Mouse (Mus musculus): ENCODE results near the gene Commd4. TPM values are rescaled to one million over a fixed set of nuclear protein-coding genes. Genes with fewer than 3 reads are reported as not detected.
A peak's percentile ranks its signal among the peaks of the same experiment; 100 is the strongest.

Gene Commd4
- polyA plus RNA-seq, 1 experiment from 2014 or later = 83.8 TPM

GRCm38 (mm10) chr9:57156383-57156782, 1.7 kb downstream of the Commd4 start:
- Histone ChIP-seq H3K27me3 (replicated peaks) (no peaks in the 10 kb centered on the region), H3K4me2 (replicated peaks) (no peak overlapping the region), H3K27ac (no peak overlapping the region), H3K36me3 (no peaks in the 10 kb centered on the region), H3K9me3 (no peaks in the 10 kb centered on the region), H3K9ac (no peak overlapping the region), H3K4me3 (replicated peaks) (no peak overlapping the region), H3K4me1 (replicated peaks) (peaks cover 10% of the 10 kb centered on the region)
- no peak for ATAC-seq
- WGBS = 92% methylated on average over 7 of the region's 7 CpGs

- Histone ChIP-seq H3K27ac (no peak overlapping the region), H3K27me3 (replicated peaks) (no peaks in the 10 kb centered on the region), H3K9me3 (no peaks in the 10 kb centered on the region), H3K4me2 (replicated peaks) (no peak overlapping the region), H3K4me1 (replicated peaks) (peaks cover 10% of the 10 kb centered on the region), H3K4me3 (replicated peaks) (no peak overlapping the region), H3K9ac (no peak overlapping the region), H3K36me3 (no peaks in the 10 kb centered on the region)
- WGBS = 52% methylated on average over 6 of the region's 6 CpGs
- no peak for ATAC-seq
These were observed 5.8 kb downstream of the Commd4 start for GRCm38 (mm10) chr9:57152331-57152730.

GRCm38 (mm10) chr9:57150192-57150591, 7.9 kb downstream of the Commd4 start:
- H3K4me2 ChIP-seq (replicated peaks) = no peak overlapping the region
- H3K4me1 ChIP-seq (replicated peaks) = peaks cover 8% of the 10 kb centered on the region
- no peaks in the 10 kb centered on the region for H3K9me3 ChIP-seq
- H3K4me3 ChIP-seq (replicated peaks) = no peak overlapping the region
- 81% methylated on average over 5 of the region's 5 CpGs for WGBS
- H3K36me3 ChIP-seq = no peaks in the 10 kb centered on the region
- H3K27me3 ChIP-seq (replicated peaks) = no peaks in the 10 kb centered on the region
- no peak overlapping the region for H3K9ac ChIP-seq
- H3K27ac ChIP-seq = no peak overlapping the region
- no peak for ATAC-seq

GRCm38 (mm10) chr9:57149021-57149420, 9.1 kb downstream of the Commd4 start:
- no peaks in the 10 kb centered on the region for H3K9me3 ChIP-seq
- H3K9ac ChIP-seq = peak overlapping the region; percentile 68; the same call in 1 of the 2 replicates
- H3K27me3 ChIP-seq (replicated peaks) = no peaks in the 10 kb centered on the region
- 67% methylated on average over 6 of the region's 6 CpGs for WGBS
- H3K4me2 ChIP-seq (replicated peaks) = peak overlapping the region; percentile 80
- H3K27ac ChIP-seq = no peak overlapping the region; the same call in 1 of the 2 replicates
- ATAC-seq = no peak
- peaks cover 8% of the 10 kb centered on the region for H3K4me1 ChIP-seq (replicated peaks)
- H3K4me3 ChIP-seq (replicated peaks) = peak overlapping the region; percentile 53; the same call in 1 of the 2 replicates
- peaks cover 4% of the 10 kb centered on the region; the same call in 1 of the 2 replicates for H3K36me3 ChIP-seq

GRCm38 (mm10) chr9:57148144-57148878, 9.8 kb downstream of the Commd4 start, which contains the start of gene Neil1:
Gene Neil1 (minus strand): TSS chr9:57148305.
- Histone ChIP-seq H3K4me1 (replicated peaks) (peaks cover 8% of the 10 kb centered on the region), H3K4me3 (replicated peaks) (peak within 1 kb of the TSS; percentile 53), H3K9me3 (no peaks in the 10 kb centered on the region), H3K36me3 (peaks cover 4% of the 10 kb centered on the region; the same call in 1 of the 2 replicates), H3K4me2 (replicated peaks) (peak within 1 kb of the TSS; percentile 80), H3K27me3 (replicated peaks) (no peaks in the 10 kb centered on the region), H3K9ac (peak within 1 kb of the TSS; percentile 68), H3K27ac (peak within 1 kb of the TSS; percentile 81)
- 2% methylated on average over 27 of the region's 27 CpGs for WGBS
- ATAC-seq = peak; percentile 95

- H3K4me3 ChIP-seq (replicated peaks) = peak overlapping the region; percentile 53
- H3K27me3 ChIP-seq (replicated peaks) = no peaks in the 10 kb centered on the region
- H3K9me3 ChIP-seq = no peaks in the 10 kb centered on the region
- H3K4me1 ChIP-seq (replicated peaks) = peaks cover 8% of the 10 kb centered on the region
- peak overlapping the region; percentile 81 for H3K27ac ChIP-seq
- H3K36me3 ChIP-seq = peaks cover 4% of the 10 kb centered on the region
- peak overlapping the region; percentile 80 for H3K4me2 ChIP-seq (replicated peaks)
- 7% methylated on average over 19 of the region's 19 CpGs for WGBS
- peak overlapping the region; percentile 68 for H3K9ac ChIP-seq
- ATAC-seq = peak; percentile 55
These were observed 10.7 kb downstream of the Commd4 start for GRCm38 (mm10) chr9:57147205-57148143.

- Histone ChIP-seq H3K27me3 (replicated peaks) (no peaks in the 10 kb centered on the region), H3K9ac (no peak overlapping the region), H3K4me2 (replicated peaks) (no peak overlapping the region; the same call in 1 of the 2 replicates), H3K27ac (no peak overlapping the region), H3K4me3 (replicated peaks) (no peak overlapping the region), H3K9me3 (no peaks in the 10 kb centered on the region), H3K4me1 (replicated peaks) (peaks cover 8% of the 10 kb centered on the region), H3K36me3 (peaks cover 11% of the 10 kb centered on the region)
- 86% methylated on average over 17 of the region's 17 CpGs for WGBS
- ATAC-seq = no peak
These were observed 11.6 kb downstream of the Commd4 start for GRCm38 (mm10) chr9:57146451-57147066.

GRCm38 (mm10) chr9:57144830-57145229, 13.3 kb downstream of the Commd4 start:
- Histone ChIP-seq H3K9me3 (no peaks in the 10 kb centered on the region), H3K27ac (no peak overlapping the region), H3K9ac (no peak overlapping the region), H3K4me2 (replicated peaks) (no peak overlapping the region), H3K4me1 (replicated peaks) (peaks cover 8% of the 10 kb centered on the region), H3K27me3 (replicated peaks) (no peaks in the 10 kb centered on the region), H3K4me3 (replicated peaks) (no peak overlapping the region), H3K36me3 (peaks cover 16% of the 10 kb centered on the region)
- WGBS = 90% methylated on average over 8 of the region's 8 CpGs
- ATAC-seq = no peak

GRCm38 (mm10) chr9:57143212-57143611, 14.9 kb downstream of the Commd4 start:
- Histone ChIP-seq H3K9me3 (no peaks in the 10 kb centered on the region), H3K27ac (no peak overlapping the region), H3K36me3 (peaks cover 25% of the 10 kb centered on the region), H3K4me3 (replicated peaks) (no peak overlapping the region), H3K9ac (no peak overlapping the region), H3K4me2 (replicated peaks) (no peak overlapping the region), H3K27me3 (replicated peaks) (no peaks in the 10 kb centered on the region), H3K4me1 (replicated peaks) (peaks cover 6% of the 10 kb centered on the region)
- WGBS = 85% methylated on average over 11 of the region's 11 CpGs
- ATAC-seq = no peak

- no peaks in the 10 kb centered on the region for H3K9me3 ChIP-seq
- H3K36me3 ChIP-seq = peaks cover 30% of the 10 kb centered on the region
- ATAC-seq = no peak
These were observed 16.4 kb downstream of the Commd4 start for GRCm38 (mm10) chr9:57141417-57142353.

GRCm38 (mm10) chr9:57139571-57139970, 18.6 kb downstream of the Commd4 start:
- no peak overlapping the region for H3K4me2 ChIP-seq (replicated peaks)
- no peak for ATAC-seq
- H3K36me3 ChIP-seq = peaks cover 30% of the 10 kb centered on the region
- no peak overlapping the region for H3K9ac ChIP-seq
- no peak overlapping the region for H3K27ac ChIP-seq
- no peaks in the 10 kb centered on the region for H3K27me3 ChIP-seq (replicated peaks)
- no peak overlapping the region for H3K4me3 ChIP-seq (replicated peaks)
- H3K4me1 ChIP-seq (replicated peaks) = no peaks in the 10 kb centered on the region
- 87% methylated on average over 5 of the region's 5 CpGs for WGBS
- no peaks in the 10 kb centered on the region for H3K9me3 ChIP-seq

More at GRCm38 (mm10) chr9:57141417-57142353, 16.4 kb downstream of the Commd4 start:
- Histone ChIP-seq H3K27ac (no peak overlapping the region), H3K9ac (no peak overlapping the region), H3K4me1 (replicated peaks) (no peaks in the 10 kb centered on the region; the same call in 1 of the 2 replicates), H3K4me2 (replicated peaks) (no peak overlapping the region), H3K4me3 (replicated peaks) (no peak overlapping the region), H3K27me3 (replicated peaks) (no peaks in the 10 kb centered on the region)
- 88% methylated on average over 17 of the region's 17 CpGs for WGBS

All from intestine, embryonic 15.5 days (tissue).